Mouse (Mus musculus) frontal cortex, postnatal 25 days (tissue): ENCODE measurements around the gene Gria2.

Source experiments
- DNase-seq, 2 experiments: peaks; one replicate each; pipeline ENCODE4 v3.0.0; 2022; ENCODE audit warnings: low spot score in 2 of 2

Gene Gria2

DNA sequence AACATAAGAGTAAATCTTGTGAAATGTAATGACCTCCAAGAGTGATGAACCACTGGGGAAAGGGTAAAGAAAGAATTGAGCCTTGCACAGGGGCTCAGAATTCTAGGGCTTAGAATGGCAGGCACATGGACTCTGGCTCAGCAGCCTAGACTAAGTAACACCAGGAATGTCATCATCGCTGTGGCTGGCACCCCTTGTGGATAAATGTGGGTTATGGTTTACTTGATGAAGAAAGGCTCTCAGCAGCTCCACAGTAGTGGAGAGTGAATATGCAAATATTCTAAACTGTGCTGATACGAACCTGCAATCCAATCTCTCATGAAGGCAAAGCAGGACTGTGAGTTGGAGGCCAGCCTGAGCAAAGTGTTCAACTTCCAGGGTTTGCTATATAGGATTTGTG is 26.0 kb downstream of the Gria2 start:
- DNase-seq = no peak

DNA sequence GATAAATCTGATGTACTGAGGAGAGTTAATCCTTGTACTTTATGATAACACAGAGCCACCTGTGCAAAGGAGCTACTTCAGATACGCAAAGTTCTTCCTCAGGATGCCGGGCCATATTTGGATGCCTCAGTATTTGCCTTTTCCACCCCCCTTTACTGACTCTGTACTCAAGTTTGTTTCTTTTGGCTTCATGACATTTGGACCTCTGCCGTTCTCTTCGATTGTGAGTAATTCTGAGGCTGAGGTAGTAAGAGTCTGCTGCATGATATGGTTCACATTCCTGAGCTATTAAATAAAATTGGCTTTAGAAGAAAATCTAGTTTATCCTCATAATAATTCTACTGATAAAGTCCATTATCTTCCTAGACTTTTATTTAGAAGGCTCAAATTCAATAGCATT is 26.7 kb downstream of the Gria2 start:
- DNase-seq = no peak

DNA sequence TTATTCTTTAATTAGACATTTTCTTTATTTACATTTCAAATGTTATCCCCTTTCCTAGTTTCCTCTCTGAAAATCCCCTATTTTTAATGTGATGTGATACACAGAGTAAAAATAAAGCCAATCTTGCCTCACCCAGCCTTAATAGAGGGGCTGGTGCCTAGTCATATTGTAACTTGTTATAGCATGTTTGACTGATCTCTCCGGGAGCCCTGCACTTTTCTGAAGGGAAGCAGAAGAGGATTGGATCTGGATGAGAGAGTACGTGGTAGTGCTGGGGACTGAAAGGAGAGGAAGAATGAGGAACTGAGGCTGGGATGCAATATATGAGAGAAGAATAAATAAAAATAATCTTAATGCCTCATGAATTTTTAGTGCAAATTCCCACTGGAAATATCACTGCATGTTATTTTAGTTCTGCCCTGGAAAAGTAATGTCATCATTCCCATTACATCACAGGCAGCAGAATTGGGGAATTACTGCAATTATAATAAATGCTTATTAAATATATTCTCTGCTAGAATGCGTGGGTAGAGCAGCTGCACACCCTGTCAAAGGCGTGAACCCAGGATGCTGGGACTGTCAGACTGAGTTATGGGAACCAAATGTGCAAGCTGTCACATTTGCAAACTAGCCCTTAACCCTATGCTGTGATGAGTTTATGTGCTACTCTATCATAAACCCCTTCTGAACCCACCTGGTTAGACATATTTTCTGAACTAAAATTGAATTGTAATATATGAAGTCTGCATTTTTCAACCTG is 28.4 kb downstream of the Gria2 start:
- DNase-seq = no peak

DNA sequence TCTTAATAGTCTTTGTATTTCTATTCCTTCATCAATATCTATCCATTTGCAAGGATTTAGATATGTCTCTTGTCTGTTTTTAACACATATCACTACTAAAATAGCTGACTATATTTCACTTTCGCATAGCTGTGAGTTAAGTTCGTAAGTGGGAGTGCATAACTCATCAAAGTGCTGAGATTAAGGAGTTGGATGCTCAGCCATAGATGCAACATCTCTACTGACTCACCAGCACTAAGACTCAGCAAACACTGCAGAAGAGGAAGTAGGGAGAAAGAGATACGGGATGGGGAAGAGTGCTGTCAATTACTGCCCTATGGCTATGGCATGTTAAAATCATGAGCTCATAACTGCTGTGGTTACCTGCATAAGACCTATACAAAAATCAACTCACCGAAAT is 29.4 kb downstream of the Gria2 start:
- DNase-seq = no peak

DNA sequence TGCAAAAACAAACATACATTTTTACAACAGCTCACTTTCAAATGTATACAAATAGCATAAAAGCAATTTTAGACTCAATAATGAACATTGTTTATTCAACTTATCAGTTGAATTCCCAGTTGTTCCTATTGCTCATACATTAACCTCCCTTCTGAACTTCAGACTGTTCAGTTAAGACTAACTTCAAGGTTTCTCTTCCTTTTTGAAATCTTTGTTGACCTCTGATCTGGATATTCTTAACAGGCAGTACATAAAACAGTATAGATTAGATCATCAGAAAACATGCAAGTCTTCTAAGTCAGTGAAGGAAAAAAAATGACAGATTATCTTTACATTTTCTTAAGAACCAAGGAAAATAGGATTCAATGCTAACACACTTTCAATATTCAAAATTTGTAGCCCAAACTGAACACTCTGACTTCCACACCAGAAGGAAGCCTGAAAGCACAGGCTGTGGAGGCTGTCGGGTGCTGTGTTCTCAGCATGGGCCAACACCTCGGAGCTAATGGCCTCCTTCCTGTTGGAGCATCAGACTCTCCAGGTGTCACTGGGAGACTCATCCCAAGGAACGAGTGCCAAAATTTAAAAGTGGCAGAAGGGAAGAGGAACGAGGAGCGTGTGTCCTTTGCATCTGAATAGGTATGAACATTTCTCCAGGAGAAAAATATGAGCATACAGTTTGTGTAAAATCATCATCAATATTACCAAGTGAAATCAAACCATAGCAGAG is 33.0 kb downstream of the Gria2 start:
- DNase-seq = no peak

DNA sequence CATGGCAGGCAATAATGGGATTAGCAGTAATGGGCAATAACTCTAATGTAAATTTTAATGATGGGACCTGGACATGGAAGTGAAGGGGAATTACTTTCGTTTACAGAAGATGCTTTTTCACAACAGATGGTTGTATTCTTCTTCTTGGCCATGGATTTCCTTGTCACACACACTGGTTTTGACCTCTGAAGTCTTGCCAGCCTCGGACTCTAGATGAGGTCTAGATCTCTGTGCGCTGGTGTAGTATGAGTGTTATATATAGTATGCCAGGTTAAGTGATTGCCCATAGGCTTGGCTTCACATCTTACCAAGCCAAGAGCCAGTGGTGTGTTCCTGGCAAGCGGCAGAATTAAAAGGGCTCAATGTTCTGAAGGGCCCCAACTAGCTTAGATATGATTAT is 43.7 kb downstream of the Gria2 start:
- DNase-seq = no peak

DNA sequence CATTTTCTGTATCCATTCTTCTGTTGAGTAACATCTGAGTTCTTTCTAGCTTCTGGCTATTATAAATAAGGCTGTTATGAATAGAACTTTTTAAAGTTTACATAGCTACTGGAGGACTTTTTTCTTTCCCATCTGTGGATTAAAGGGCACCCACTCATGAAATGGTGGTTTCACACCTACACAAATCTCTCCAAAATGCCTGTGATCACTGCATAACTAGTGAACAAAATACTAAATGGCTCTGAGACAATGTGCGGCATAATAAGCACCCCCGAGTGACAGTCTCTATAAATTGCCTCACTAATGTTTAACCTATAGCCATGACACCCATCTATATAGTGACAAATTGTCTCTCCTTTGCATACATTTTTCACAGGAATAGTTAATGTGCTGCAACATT is 44.3 kb downstream of the Gria2 start:
- DNase-seq = no peak

DNA sequence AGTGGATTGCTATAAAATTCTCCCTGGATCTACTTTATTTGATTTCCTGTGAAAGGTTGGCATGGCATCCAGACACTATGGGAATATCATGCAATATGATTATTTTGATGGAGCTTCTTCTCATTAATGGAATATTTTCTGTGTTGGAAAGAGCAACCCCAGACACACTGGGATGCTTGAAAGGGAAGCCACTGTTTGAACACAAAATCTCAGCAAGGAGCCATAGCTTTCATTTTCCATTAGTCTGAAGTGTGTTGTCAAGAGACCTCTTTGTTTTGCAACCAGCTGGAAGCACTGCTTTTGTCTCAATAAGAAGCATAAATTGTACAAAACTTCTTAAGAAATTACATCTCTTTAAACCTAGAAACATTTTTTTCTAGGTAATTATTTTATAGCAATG is 51.8 kb downstream of the Gria2 start:
- DNase-seq = no peak

DNA sequence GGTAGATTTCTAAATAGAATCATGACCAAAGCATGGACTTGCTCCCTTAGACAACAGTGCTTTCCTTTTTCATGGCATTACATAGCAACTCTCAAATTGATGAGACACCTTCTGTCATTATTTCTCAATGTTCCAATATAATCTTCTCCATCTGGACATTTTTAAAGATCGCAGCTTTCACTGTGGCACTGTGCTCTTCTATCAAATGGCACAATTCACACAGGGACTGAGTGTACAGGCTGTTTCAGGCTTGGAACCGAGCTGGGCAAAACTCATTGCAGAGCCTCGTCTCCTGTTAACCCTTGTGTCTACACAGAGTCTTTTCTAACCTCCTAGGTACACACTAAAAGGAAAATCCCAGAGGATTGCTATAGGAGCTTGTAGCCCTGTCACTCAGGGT is 77.4 kb downstream of the Gria2 start:
- no peak for DNase-seq

DNA sequence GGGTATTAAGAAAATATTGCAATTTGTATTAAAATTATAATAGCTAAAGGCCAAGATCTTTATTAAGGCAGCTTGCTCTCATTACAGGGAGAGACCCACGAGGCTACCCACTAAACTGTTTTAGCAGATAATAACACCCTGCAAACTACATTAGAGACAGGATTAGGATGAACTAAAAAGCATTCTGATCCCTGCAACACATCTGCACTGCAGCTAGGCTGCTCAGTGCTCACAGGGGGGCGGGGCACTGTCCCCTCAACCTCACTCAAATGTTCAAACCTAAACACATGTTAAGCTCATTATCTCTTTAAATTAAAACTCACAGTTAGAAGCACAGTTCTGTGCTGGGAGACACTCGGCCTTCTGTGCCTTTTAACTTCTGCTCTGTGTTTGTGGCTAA is 89.5 kb downstream of the Gria2 start:
- no peak for DNase-seq

DNA sequence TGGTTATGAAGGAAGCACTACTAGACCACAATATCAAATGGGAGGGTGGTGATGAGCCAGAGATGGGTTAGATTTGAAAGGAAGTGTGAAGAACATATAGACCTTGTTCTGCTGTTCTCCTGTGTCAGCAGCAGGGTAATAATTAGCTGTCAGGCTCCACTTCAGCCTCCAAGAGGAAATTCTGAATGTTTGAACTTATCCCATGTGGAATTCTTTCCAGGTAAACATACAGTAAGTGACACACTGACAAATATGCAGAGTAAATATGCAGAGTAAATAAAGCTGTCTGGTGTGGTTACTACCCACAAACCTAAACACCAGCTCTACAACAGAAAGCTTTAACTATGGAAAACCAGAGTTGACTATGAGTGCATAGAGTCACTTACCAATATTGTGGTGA is 93.6 kb downstream of the Gria2 start:
- DNase-seq = no peak

DNA sequence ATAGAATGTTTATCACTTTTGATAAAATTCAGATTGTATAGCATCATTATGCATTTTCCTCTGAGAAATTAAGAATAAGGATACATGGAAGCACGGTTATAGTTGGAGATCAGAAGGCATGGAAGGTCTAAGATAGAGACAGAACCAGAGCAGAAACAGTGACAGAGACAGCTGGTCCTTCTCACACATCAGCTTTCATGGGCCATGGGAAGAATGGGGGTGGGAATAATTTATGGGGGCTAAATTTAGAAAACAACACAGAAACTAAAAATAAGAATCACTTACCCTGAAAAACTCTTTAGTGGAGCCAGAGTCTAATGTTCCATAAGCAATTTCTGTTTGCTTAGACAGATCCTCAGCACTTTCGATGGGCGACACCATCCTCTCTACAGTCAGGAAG is 100.5 kb downstream of the Gria2 start:
- no peak for DNase-seq

DNA sequence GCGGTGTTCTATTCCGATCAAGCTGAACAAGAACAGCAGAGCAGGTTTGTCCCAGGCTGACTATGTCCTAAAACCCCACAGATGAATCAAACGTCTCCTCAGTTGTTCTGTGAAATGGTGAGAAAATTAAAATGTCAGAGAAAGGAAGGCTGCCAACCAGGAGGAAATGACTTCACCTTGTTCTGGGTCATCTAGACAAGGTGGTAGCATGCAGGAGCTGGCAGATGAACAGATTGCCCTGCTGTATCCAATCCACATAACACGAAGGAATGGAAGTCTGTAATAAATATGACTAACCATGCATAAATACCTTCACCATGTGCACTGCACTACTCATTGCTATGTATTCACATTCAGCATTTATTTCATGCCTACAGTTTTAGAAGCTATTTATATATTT is 105.1 kb downstream of the Gria2 start:
- DNase-seq = no peak

DNA sequence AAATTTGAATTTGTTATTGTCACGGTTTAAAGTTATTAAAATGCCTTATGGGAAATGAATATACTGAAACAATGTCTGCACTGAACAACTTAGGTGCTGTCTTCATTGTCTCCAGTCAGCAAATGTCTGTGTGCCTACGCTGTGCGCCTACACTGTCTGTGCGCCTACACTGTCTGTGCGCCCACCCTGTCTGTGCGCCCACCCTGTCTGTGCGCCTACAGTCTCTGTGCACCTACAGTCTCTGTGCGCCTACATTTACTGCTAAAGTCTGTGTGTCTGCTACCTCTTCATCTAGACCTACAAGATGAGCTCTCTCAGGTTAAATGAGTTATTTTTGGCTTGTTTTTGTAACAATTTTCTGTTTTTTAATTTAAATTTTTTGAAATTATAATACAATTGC is 107.7 kb downstream of the Gria2 start:
- no peak for DNase-seq

DNA sequence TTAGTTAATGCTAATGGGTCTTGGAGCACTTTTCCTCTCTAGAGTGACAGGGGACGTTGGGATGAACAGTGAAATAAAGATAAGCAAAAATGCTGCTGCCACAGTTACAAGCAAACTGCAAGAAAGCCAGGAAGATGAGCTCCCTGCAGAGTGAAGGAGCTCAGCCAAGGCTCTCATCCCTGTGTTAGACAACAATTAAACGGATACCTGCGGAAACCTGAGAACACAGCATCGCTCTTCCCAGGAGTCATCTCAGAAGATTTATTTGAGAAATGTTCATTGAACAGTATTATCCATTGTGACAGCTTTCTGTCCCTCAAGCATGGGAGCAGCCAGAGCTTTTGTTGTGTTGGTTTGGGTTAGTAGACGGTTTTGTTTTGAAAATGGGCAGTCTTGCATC is 137.5 kb downstream of the Gria2 start:
- no peak for DNase-seq

DNA sequence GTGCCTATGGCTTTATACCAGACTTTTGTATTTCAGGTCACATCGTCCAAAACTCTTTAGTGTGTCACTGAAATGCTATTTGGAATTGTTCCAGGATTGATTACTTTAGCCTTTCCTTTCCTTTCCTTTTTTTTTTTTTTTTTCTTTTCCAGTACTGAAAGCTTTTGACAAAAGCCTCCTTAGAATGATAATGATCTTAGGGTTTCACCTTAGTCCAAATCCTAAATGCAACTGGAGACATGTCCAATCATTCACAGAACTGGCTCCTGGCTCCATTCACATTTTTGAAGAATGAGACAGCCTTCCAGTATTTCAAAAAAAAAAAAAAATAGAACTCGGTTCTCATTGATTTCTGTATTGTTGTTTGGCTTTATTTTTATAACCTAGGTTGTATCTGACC is 139.3 kb downstream of the Gria2 start:
- DNase-seq = no peak

DNA sequence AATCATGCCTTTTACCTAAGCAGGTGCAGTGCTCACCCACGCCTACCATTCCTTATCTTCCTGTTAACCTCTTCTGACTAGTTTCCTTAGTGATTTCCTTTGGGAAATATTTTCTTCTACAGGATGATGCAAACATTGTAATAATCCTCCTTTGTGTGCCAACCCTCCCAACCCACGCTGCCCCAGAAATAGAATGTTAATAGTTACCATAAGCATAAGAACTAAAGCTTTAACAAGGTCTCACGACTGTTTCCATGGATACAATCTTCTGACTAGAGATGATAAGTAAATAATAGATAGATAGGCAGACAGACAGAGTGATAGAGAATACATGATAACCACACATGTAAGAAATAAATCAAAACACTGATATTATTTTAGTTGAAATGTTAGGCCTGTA is 140.8 kb downstream of the Gria2 start:
- no peak for DNase-seq

DNA sequence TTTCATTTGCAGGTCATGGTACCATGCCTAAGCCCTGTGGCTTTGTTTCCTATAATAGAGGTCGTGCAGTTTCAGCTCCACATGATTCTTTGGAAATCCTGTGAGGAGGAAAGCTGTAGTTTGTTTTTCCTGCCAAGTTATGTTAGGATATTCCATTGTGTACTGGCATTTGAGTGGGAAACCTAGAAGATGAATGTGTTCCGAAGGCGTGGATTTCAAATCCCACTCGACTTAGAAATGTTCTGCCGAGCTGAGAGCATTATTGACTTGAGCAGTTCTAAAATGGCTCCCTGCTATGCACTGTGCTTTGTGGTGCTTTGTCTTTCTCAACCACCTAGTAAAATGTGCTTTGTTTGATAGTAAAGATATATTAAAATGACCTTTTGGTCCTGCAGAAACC is 150.4 kb downstream of the Gria2 start:
- DNase-seq = no peak
